Mouse (Mus musculus) forebrain, embryonic 12.5 days (tissue): ENCODE data around the gene Gm10663. TPM values are rescaled to one million over a fixed set of nuclear protein-coding genes. Genes with fewer than 3 reads are reported as not detected.

Source experiments
- microRNA-seq: library from miRNA; unstranded; fragments of <30 nt; microRNA quantifications from one replicate; pipeline ENCODE4, GENCODE M21; 2017
- polyA plus RNA-seq: library from polyadenylated mRNA; unstranded; fragments of >200 nt; fragmentation: Nextera tagmentation; extraction: Ambion mirVana; gene quantifications from 2 replicates; pipeline ENCODE4 v1.2.1, GENCODE M21; 2016

The Gm10663 gene
- polyA plus RNA-seq, 1 experiment from 2014 or later: not detected

Small RNAs within 50 kb of the gene (microRNA-seq; reads per million reads assigned to microRNA genes)
- not detected for gene Gm24333

Other genes starting within 250 kb of the Gm10663 start
- gene Klhl2, start 225.0 kb upstream of the Gm10663 start, polyA plus RNA-seq: 22.1 and 28.9 TPM in 2 replicates
- gene Tmem192, start 127.8 kb upstream of the Gm10663 start, polyA plus RNA-seq: 14.6 and 16.1 TPM in 2 replicates
- gene Trim75, start 87.2 kb upstream of the Gm10663 start, polyA plus RNA-seq: not detected in 2 replicates
- gene Trim61, start 56.5 kb upstream of the Gm10663 start, polyA plus RNA-seq: 0.09 and 0.13 TPM in 2 replicates
- gene Trim60, start 56.4 kb upstream of the Gm10663 start, polyA plus RNA-seq: not detected in 2 replicates
- gene Apela, start 37.7 kb upstream of the Gm10663 start, polyA plus RNA-seq: 3.6 and 6.8 TPM in 2 replicates
- gene BC030870, start 54.5 kb downstream of the Gm10663 start, polyA plus RNA-seq: not detected in 2 replicates